Mouse (Mus musculus): ENCODE data around the gene Fxyd5. TPM values are rescaled to one million over a fixed set of nuclear protein-coding genes. Genes with fewer than 3 reads are reported as not detected.

Gene Fxyd5
- polyA plus RNA-seq, 1 experiment from 2014 or later, result 9.2 TPM

DNA sequence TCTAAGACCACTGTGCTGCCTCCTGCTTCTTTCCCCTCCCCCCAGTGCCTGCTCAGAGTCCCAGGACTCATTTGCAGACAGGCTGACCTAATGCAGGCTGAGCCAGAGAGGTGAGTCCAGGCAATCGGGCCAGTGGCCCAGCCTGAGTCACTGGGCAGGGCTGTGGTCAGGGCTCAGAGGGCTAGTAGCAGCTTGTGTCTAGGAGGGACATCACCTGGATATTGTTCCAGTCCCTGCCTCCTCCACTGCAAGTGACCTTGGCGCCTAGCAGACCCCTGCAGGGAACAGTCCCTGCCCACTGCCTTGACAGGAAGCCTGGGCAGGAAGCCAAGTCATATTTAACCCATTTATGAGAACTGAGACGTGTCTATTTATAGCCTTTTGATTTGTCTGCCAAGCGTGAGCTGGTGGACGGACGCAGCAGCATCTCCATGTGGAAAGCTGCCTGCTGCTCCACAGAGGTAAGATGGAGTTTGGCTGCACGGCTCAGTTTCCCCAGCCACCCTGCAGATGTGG, 41.7 kb downstream of the Fxyd5 start:
- Histone ChIP-seq H3K27ac (no peak overlapping the region), H3K4me3 (replicated peaks) (no peak overlapping the region), H3K36me3 (replicated peaks) (no peaks in the 10 kb centered on the region), H3K9me3 (0 out of 2 replicates have a peak, but pooled peaks cover 7% of the 10 kb centered on the region), H3K9ac (no peak overlapping the region), H3K4me2 (no peak overlapping the region), H3K4me1 (no peaks in the 10 kb centered on the region; the same call in 1 of the 2 replicates), H3K27me3 (no peaks in the 10 kb centered on the region)
- WGBS, result 67% methylated on average over 7 of the region's 7 CpGs
- no peak for ATAC-seq (ENCODE audit: low FRiP score)

DNA sequence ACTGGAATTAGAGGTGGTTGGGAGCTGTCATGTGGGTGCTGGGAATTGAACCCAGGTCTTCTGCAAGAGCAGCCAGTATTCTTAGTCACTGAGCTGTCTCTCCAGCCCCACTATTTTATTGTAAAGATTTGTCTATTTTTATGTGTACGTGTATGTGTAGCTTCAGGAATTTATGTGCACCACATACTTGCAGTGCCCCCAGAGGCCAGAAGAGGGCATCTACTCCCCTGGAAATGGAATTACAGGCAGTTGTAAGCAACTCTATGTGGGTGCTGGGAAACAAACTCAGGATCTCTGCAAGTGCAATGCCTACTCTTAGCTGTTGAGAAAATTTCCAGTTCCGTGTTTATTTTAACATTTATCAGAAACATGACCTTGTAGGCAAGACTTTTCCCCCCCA, 45.8 kb downstream of the Fxyd5 start:
- no peak overlapping the region for H3K4me2 ChIP-seq
- H3K27me3 ChIP-seq, result no peaks in the 10 kb centered on the region
- H3K9me3 ChIP-seq, result 0 out of 2 replicates have a peak, but pooled peaks cover 7% of the 10 kb centered on the region
- H3K4me1 ChIP-seq, result no peaks in the 10 kb centered on the region; the same call in 1 of the 2 replicates
- WGBS, result 94% methylated on average over 2 of the region's 2 CpGs
- H3K27ac ChIP-seq, result no peak overlapping the region
- H3K36me3 ChIP-seq (replicated peaks), result no peaks in the 10 kb centered on the region
- no peak overlapping the region for H3K9ac ChIP-seq
- no peak for ATAC-seq (ENCODE audit: low FRiP score)
- no peak overlapping the region for H3K4me3 ChIP-seq (replicated peaks)

- Histone ChIP-seq H3K4me1 (no peaks in the 10 kb centered on the region), H3K4me2 (no peak overlapping the region), H3K9ac (no peak overlapping the region), H3K9me3 (0 out of 2 replicates have a peak, but pooled peaks cover 7% of the 10 kb centered on the region), H3K36me3 (replicated peaks) (no peaks in the 10 kb centered on the region), H3K27me3 (no peaks in the 10 kb centered on the region), H3K27ac (no peak overlapping the region), H3K4me3 (replicated peaks) (no peak overlapping the region)
- 82% methylated on average over 5 of the region's 5 CpGs for WGBS
- no peak for ATAC-seq (ENCODE audit: low FRiP score)
Measured at GRCm38 (mm10) chr7:30993986-30994385, 48.3 kb downstream of the Fxyd5 start.

DNA sequence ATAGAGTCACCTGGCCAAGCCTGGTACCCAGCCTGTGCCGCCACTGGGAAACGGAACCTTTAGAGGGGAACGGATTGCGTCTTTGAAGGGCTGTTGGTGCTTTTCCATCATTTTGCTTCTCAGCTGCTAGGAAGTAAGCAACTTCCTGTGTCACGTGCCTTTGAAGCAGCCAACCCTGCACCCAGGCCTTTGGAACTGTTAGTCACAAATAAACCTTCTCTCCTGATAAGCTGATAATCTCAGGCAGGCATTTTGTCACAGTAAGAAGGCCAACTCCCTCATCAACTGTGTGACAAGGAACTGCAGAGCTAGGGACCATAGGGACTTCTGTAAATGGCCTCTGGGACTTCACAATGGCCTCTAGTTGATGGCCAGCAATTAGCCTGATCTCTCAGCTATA, 50.1 kb downstream of the Fxyd5 start:
- Histone ChIP-seq H3K9me3 (0 out of 2 replicates have a peak, but pooled peaks cover 7% of the 10 kb centered on the region), H3K27ac (no peak overlapping the region), H3K27me3 (no peaks in the 10 kb centered on the region), H3K4me1 (no peaks in the 10 kb centered on the region), H3K9ac (no peak overlapping the region), H3K4me2 (no peak overlapping the region), H3K4me3 (replicated peaks) (no peak overlapping the region), H3K36me3 (replicated peaks) (no peaks in the 10 kb centered on the region)
- 80% methylated on average over 5 of the region's 5 CpGs for WGBS
- no peak for ATAC-seq (ENCODE audit: low FRiP score)

DNA sequence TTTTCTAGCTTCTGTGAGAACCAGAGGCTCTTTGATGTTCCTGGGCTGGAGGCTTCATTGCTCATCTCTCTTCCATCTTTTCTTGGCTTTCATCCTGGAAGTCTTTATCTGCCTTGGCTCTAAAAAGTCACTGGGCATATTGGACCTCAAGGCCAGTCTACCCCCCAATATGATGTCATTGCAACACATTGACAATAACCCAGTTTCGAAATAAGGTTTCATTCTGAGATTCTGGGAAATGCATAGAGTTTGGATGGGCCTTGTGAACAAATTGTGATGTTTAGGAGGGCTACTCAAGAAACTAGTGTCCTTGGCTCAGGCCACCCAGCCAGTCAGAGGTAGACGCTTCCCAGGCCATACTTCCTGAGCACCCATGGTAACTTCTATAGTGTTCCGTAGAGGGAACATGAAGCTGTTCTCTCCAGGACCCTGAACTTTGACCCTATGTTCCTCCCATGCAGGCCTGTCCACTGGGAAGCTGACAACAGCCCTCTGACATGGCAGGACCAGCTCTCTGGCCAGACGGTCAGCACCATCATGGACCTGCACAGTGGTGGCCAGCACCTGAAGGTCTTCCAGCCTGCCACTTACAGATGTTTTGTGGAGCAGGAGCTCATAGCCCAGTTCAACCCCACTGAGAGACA, 53.6 kb downstream of the Fxyd5 start:
- no peak overlapping the region for H3K9ac ChIP-seq
- H3K36me3 ChIP-seq (replicated peaks), result no peaks in the 10 kb centered on the region
- no peaks in the 10 kb centered on the region for H3K27me3 ChIP-seq
- no peak for ATAC-seq (ENCODE audit: low FRiP score)
- no peak overlapping the region for H3K27ac ChIP-seq
- H3K9me3 ChIP-seq, result no peaks in the 10 kb centered on the region
- no peaks in the 10 kb centered on the region for H3K4me1 ChIP-seq
- whole genome bisulfite sequencing, result 87% methylated on average over 4 of the region's 4 CpGs
- H3K4me2 ChIP-seq, result no peak overlapping the region
- H3K4me3 ChIP-seq (replicated peaks), result no peak overlapping the region

DNA sequence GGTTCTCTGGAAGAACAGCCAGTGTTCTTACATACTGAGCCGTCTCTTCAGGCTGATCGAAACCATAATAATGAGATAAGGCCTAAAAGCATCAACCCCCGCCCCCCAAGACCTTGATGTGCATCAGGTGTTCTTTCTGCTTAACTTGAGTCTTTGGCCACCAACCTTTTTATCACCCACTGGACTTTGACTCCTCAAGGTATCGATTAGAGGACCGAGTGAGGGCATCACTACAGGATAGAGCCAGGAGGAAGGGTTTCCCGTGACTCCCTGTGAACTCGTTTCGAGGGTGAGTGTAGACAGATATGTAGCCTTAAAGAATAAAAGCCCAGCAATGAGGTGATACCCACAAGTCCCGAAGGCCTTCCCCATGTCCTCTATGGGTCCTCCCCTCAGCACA, 56.9 kb downstream of the Fxyd5 start:
- H3K27me3 ChIP-seq, result no peaks in the 10 kb centered on the region
- 89% methylated on average over 9 of the region's 9 CpGs for WGBS

More for the DNA sequence above, 56.9 kb downstream of the Fxyd5 start:
- ATAC-seq (ENCODE audit: low FRiP score), result no peak
- H3K36me3 ChIP-seq (replicated peaks), result no peaks in the 10 kb centered on the region
- H3K4me3 ChIP-seq (replicated peaks), result no peak overlapping the region
- no peaks in the 10 kb centered on the region for H3K9me3 ChIP-seq
- H3K9ac ChIP-seq, result no peak overlapping the region
- H3K4me1 ChIP-seq, result no peaks in the 10 kb centered on the region
- H3K27ac ChIP-seq, result no peak overlapping the region
- no peak overlapping the region for H3K4me2 ChIP-seq

Small RNAs within 50 kb of the gene (microRNA-seq; reads per million reads assigned to microRNA genes)
- gene Mir7050, result not detected

Other genes with a start within 250 kb of the Fxyd5 start
- gene Ffar2, start 218.7 kb downstream of the Fxyd5 start, polyA plus RNA-seq (2016; fragmentation: Nextera tagmentation; extraction: Ambion mirVana), result not detected in 2 replicates
- not detected in 2 replicates for gene Ffar3, start 186.3 kb downstream of the Fxyd5 start, polyA plus RNA-seq (2016; fragmentation: Nextera tagmentation; extraction: Ambion mirVana)
- gene Ffar1, start 180.9 kb downstream of the Fxyd5 start, polyA plus RNA-seq (2016; fragmentation: Nextera tagmentation; extraction: Ambion mirVana), result not detected in 2 replicates
- not detected in 2 replicates for gene Cd22, start 162.1 kb downstream of the Fxyd5 start, polyA plus RNA-seq (2016; fragmentation: Nextera tagmentation; extraction: Ambion mirVana)
- gene Mag, start 127.6 kb downstream of the Fxyd5 start, polyA plus RNA-seq (2016; fragmentation: Nextera tagmentation; extraction: Ambion mirVana), result 0.13 and 0.34 TPM in 2 replicates
- not detected in 2 replicates for gene Hamp2, start 117.8 kb downstream of the Fxyd5 start, polyA plus RNA-seq (2016; fragmentation: Nextera tagmentation; extraction: Ambion mirVana)
- gene Hamp, start 98.4 kb downstream of the Fxyd5 start, polyA plus RNA-seq (2016; fragmentation: Nextera tagmentation; extraction: Ambion mirVana), result not detected in 2 replicates
- gene Usf2, start 85.7 kb downstream of the Fxyd5 start, polyA plus RNA-seq (2016; fragmentation: Nextera tagmentation; extraction: Ambion mirVana), result 26.4 and 27.3 TPM in 2 replicates
- gene Lsr, start 69.0 kb downstream of the Fxyd5 start, polyA plus RNA-seq (2016; fragmentation: Nextera tagmentation; extraction: Ambion mirVana), result 24.1 and 26.4 TPM in 2 replicates
- gene Fam187b, start 68.7 kb downstream of the Fxyd5 start, polyA plus RNA-seq (2016; fragmentation: Nextera tagmentation; extraction: Ambion mirVana), result 0.82 and 1.2 TPM in 2 replicates
- gene Fxyd7, start 9.0 kb upstream of the Fxyd5 start, polyA plus RNA-seq (2016; fragmentation: Nextera tagmentation; extraction: Ambion mirVana), result 10.5 and 14.3 TPM in 2 replicates
- 4.0 and 6.5 TPM in 2 replicates for gene Fxyd1, start 14.7 kb upstream of the Fxyd5 start, polyA plus RNA-seq (2016; fragmentation: Nextera tagmentation; extraction: Ambion mirVana)
- gene Lgi4, start 16.9 kb upstream of the Fxyd5 start, polyA plus RNA-seq (2016; fragmentation: Nextera tagmentation; extraction: Ambion mirVana), result 0.29 and 0.37 TPM in 2 replicates
- 1.1 and 1.3 TPM in 2 replicates for gene Fxyd3, start 34.2 kb upstream of the Fxyd5 start, polyA plus RNA-seq (2016; fragmentation: Nextera tagmentation; extraction: Ambion mirVana)
- gene Hpn, start 72.8 kb upstream of the Fxyd5 start, polyA plus RNA-seq (2016; fragmentation: Nextera tagmentation; extraction: Ambion mirVana), result 0.49 and 0.67 TPM in 2 replicates
- gene Scn1b, start 84.5 kb upstream of the Fxyd5 start, polyA plus RNA-seq (2016; fragmentation: Nextera tagmentation; extraction: Ambion mirVana), result 1.1 and 1.3 TPM in 2 replicates
- gene Gramd1a, start 113.4 kb upstream of the Fxyd5 start, polyA plus RNA-seq (2016; fragmentation: Nextera tagmentation; extraction: Ambion mirVana), result 155 and 174 TPM in 2 replicates
- gene Scgb2b2, start 248.0 kb upstream of the Fxyd5 start, polyA plus RNA-seq (2016; fragmentation: Nextera tagmentation; extraction: Ambion mirVana), result not detected in 2 replicates
- not detected in 2 replicates for gene Scgb1b2, start 249.3 kb upstream of the Fxyd5 start, polyA plus RNA-seq (2016; fragmentation: Nextera tagmentation; extraction: Ambion mirVana)

All from forebrain, embryonic 12.5 days (tissue).